Mouse (Mus musculus): ENCODE data around the gene Rpp25.

DNA sequence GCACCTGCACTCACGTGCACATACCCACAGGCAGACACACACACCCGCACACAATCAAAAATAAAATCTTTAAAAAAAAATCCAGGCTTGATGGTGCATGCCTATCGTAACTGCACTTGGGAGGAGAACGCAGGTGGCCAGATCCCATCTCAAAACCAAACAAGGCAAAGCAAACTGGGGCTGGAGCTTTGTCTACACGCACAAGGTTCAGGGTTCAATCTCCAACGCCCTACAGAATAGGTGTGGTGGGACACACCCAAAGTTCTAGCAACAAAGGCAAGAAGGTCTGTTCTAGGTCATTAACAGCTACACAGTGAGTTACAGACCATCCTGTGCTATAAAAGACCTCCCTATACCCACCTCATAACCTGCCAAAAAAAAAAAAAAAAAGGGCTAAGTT is 41.0 kb upstream of the Rpp25 start:
- peak; percentile 60; the same call in 1 of the 2 replicates for TF ChIP-seq ZNF384 (IDR thresholded peaks at IDR 0.05; ENCODE audit: low read depth, low read length)
- no peak for TF ChIP-seq HCFC1 (IDR thresholded peaks at IDR 0.05; ENCODE audit: borderline replicate concordance, insufficient read depth, low read length)
- no peak for TF ChIP-seq MAFK (IDR thresholded peaks at IDR 0.05; ENCODE audit: insufficient read depth, low read depth, low read length)
- no peak for TF ChIP-seq CHD2 (IDR thresholded peaks at IDR 0.05; ENCODE audit: low read depth, low read length)
